Mouse (Mus musculus) layer of hippocampus, postnatal 10 days (tissue): ENCODE measurements at regions not wholly inside any gene's neighbourhood (a gene's known extent, or its start where the extent isn't known, plus 50 kb on each side); places are given as distances from the start of the nearest gene placed in this dataset.

Experiments used
- DNase-seq, 2 experiments: peaks; one replicate each; pipeline ENCODE4 v3.0.0; 2021; ENCODE audit warnings: low spot score in 2 of 2

DNA sequence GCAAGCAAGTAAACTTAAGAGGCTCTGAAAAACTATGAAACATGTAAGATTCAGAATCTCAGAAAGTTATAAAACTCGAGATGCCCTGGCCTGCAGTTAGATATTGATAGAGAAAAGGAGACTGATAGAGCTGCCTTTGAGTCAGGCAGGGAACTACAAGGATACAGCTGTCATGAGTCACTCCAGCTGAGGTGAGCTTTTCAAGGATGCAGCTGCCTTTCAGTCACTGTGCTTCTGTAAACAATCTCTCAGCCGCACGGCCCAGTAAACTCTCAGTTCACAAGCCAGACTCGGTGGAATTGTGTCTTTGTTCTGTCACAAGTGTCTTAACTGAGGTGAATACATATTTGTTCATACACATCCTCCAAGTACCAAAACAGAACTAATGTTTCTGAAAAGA is 334.9 kb upstream of the Rsrc1 start:
- DNase-seq: no peak

DNA sequence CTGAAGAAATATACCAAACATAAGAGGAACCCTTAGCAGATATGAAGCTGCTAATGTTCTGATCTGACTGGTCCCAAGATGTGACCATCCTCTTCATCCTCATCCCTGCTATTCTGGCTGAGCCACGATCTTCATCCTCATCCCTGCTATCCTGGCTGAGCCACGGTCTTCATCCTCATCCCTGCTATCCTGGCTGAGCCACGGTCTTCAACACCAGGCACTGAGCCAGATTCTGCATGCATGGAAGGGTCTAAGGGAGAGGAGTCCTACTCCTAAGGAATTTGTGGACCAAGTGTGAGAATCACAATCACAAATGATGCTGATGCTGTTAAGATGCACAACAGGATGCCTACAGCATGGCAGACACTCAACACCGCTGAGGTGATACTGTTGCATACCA is 331.9 kb upstream of the Rsrc1 start:
- no peak for DNase-seq

DNA sequence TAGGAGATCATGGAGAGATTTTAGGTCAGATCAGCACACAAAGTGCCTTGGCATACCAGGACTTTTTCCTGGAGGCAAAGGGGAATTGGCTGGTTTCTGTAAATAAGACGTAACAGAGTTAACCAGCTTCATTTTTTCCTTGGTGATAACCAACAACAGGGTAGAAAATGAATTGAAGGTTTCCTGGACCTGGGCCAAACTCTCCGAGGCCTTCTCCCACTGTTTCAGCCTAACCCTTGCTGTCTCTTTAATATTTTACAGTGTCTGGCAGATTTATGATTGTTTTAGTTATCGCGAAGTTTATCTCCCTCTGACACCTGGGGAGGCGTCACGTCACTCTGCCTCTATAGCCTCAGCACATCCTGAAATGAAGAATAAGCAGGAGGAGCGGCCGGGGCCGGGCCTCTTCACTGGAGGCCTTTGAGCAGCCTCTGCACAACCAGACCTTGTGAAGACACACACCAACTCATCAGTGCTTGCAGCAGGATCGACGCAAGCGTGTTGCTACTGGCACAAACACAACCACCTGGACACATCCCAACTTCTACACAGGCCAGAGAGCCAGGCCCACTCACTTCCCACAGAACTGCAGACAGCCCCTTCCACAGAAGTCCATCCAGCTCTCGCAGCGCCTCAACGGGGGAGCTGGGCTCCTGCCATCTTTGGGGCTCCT is 331.0 kb upstream of the Rsrc1 start:
- peak; percentile 58 to 61 for DNase-seq

DNA sequence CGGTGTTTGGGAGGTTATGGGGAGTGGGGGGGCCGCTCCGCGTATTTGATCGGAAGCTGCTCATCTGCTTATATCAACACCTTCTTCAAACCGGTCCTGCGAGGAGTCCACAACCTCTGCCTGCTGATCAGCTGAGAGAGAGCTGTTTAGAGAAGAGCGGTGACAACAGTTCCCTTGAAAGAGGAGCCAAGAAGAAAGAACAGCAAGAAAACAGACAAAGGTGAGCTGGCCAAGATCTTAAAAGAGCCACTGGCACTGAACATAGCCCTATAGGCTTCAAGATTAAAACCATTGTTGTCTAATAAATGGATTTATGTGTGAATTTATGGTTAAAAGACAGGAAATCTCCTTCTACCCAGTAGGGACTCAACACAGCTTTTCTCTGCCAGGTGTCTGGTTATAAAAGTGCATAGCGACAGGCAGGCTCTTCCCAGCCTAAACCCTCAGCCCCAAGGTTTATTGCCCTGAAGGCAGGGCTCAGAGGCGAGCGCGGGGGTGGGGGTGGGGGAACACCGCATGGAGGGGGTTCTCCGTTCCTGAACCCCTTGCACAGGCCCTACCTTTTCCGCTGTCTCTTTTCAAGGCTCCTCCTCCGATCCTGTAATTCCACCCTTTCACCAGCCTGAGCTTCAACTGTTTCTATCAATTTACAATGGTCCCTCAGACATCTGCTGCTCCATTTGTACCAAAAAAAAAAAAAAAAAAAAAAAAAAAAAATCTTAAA is 330.3 kb upstream of the Rsrc1 start:
- peak; percentile 10 to 26 for DNase-seq

DNA sequence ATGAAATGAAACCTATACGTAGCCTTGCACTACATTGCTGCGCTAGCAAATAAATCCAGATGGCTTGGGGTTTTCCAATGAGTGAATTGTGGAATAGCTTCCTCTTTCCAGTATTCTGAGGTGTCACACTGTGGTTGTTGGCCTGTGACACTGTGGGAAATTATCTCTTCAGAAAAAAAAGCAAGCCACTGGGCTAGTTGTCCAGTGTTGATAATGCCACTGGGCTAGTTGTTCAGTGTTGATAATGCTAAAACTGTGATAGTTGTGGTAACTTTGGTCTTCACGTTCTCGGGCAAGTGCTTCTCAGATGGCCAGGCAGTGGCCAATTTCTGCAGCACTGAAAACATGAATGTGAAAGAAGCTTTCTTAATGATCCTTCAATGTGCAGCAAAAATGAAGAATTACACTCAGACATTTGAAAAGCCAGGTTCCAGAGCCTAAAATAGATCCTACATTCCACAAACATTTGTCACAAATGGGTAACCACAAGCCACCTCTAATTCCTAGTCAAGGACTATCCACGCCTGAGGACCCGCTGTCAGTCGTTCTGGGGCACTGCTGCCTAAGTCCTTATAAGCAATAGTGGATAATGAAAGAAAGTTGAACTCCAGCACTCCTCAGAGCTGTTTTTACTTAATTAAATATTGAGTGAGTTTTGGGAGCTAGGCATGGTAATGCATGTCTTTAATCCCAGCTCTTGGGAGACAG is 328.9 kb upstream of the Rsrc1 start:
- no peak for DNase-seq

DNA sequence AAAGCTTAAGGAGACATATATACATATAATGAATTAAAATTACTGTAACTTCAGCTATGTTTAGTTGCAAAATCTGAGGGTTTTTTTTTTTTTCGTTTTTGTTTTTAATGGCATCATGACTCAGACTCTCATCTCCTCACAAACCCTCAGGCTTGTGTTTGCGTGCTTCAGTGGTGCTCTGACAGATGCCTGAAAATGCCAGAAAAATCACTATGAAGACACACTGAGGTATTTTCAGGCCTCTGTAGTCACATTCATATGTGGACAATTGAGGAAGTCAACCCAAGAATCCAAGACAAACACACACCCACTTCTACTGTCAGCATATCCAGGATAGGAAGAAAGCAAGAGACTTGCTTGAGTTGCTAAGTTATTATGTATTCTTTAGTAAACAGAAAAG is 327.2 kb upstream of the Rsrc1 start:
- no peak for DNase-seq

DNA sequence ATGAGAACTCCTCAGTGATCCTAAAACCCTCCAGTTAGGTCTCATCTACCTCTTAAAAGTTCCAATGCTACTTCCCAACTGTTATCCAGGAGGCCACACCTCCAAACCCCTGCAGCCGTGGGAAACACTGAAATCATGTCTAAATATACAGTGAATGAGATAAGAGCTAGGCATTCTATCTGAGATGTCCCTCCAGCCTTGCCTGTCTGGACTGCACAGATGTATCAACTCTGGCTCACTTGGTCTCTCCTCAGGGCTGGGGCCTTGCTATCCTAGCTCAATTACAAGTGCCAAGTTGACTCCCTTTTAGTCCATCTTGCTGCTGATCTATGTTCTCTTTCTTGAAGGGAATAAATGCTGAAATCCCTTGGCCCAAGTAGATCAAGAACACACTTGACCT is 326.3 kb upstream of the Rsrc1 start:
- no peak for DNase-seq

DNA sequence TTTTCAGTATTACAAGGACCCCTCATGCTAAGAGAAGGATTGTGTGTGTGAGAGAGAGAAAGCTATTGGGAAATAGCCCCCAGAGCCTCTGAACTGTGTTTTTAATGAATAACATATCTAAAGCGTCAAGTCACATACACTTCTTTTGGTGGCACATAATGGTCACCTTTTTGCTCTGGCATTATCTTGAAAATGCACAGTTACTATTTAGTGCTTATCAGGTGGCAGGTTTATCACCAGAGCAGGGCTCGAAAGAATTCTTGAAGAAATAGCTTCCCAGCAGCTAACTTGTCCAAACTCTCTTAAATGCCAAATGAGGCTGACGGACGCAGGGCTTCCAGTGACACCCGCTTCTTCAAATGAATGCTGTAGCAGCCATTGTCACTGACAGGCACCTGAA is 324.7 kb upstream of the Rsrc1 start:
- no peak for DNase-seq

DNA sequence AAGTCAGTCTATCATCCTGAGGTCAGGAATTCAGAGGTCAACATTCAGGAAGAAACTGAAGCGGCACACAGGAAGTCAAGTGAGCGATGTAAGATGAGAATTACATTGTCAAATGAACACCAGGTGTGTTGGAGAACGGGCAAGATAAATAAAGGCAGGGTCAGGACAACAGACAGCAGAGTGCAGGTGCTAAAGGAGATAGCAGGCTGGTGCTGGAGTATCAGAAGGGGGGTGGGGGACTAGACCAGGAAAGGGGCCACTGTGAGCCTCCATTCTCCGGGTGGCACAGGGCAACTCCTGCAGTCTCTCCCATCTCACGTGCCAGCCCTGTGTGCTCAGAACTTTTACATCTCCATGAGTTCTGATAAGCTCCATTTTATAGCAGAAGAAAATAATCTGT is 320.6 kb upstream of the Rsrc1 start:
- DNase-seq: no peak

DNA sequence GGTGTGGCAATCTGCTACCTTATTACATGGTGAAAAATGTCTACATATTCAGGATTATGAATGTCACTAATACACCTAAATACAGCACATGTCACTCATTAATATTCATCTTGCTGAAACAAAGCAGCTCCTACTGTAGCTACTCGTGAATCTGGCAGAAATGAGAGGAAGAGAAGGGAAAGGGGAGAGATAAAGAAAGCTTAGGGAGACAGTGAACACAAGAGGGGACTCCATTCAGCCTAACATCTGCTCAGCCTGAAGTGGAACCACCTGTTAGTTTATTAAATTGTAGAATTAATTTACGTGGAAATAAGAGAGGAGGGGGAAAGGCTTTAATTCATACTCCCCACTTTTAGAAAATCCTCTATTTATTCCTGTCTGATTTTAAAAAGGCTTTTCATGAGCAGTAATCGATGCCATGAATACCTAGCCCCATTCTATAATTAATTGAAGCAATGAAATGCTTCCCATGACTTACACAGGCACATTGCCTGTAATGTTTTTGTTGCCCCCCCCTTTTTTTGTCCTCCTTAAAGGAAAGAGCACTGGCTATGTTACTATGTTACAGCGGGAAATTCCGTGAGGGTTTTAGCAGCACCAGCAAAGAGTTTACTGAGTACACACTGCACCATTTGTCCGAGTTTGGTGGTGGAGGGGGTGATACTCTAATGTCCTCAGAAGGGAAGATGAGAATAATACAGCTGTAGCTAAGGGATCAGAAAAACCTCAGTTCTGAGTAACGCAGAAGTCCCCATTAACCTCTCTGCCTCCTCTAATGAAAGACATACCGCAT is 319.2 kb upstream of the Rsrc1 start:
- no peak for DNase-seq

DNA sequence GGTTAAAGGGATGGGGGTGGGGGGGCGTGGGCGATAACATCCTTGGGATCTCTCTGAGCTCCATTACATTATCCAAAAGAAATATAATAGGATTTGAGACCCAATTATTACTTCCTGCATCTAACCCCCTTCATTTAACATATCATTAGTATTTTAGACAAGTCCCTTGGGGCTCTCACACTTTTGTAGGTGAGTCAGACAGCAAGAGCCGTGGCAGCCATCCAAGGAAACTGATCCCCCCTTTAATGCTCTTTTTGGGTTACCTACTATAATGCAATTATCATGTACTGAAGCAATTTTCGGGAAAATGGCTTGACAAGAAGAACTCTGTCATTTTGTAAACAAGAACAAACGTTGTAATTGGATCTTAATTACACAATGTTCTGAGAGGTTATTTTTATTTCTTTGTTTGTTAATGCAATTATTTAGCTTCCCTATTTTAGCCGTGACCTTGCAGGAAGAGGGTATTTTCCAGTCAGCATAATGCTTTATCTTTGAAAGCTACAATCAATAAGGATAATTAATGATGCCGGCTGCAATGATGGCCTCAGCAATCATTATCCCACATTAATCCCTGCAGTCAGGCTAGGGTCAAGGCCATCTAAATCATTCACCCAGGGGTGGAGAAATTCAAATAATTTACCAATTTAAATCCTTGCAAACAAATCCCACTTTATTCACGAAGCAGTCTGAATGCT is 297.5 kb upstream of the Rsrc1 start:
- DNase-seq: no peak

DNA sequence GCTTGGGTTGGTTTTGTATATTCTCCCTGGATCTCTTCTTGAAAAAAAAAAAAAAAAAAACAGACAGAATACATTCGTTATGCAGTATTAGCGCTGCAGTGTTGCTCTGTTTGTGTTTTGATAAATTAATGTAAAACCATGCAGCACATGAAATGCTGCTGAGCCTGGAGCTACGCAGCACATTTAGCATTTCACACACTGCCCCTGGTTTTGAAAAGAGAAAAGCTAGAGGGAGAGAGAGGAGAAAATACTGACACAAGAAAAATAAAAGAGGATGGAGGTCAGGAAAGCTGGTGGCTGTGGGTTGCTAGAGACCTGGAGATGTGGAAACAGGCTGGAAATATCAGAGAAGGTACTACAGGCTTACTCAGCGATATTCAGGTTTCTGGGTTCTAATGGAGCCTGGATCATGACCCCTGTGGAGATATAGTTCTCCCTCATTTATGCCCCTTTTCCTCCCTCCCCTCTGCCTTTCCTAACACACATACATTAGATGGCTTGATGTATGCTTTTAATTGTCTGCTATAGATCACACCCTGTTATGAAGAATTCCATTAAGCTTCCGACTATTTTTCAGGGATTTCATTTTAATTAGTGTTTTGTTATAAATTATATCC is 296.8 kb upstream of the Rsrc1 start:
- no peak for DNase-seq

DNA sequence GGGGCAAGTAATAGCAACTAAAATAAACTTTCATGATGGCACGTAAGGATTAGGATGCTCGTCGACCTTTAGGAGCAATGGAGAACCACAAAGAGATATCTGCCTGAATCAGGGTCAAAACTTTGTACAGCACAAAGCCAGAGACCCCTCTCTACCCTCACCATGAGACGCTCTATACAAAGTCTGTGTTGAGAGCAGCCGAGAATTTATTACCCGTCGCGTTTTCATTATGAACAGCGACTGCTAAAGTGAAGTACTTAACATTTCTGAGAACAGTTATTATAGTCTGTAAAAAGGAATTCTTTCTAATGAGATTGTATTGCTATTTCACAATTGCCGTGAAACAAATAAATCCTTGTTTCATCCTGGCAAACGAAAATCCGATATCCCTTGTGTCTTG is 296.1 kb upstream of the Rsrc1 start:
- DNase-seq: no peak

DNA sequence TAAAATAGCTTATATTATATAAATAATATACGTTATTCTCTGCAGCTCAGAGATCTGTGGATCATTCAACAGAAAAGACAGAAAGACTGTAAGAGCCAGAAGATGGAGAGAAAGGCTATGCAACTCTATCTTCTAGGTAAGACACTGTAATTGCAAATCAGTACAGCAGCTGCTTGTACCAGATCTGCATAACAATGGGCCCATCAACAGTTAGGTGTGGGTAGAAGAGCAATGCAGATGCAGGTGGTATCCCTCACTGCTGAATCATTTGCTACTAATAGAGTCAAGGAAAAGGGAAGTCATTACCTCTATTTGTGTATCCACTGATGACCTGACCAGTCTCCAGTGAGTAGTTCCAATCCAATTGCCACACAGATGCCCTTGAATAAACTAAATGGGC is 294.1 kb upstream of the Rsrc1 start:
- DNase-seq: no peak

DNA sequence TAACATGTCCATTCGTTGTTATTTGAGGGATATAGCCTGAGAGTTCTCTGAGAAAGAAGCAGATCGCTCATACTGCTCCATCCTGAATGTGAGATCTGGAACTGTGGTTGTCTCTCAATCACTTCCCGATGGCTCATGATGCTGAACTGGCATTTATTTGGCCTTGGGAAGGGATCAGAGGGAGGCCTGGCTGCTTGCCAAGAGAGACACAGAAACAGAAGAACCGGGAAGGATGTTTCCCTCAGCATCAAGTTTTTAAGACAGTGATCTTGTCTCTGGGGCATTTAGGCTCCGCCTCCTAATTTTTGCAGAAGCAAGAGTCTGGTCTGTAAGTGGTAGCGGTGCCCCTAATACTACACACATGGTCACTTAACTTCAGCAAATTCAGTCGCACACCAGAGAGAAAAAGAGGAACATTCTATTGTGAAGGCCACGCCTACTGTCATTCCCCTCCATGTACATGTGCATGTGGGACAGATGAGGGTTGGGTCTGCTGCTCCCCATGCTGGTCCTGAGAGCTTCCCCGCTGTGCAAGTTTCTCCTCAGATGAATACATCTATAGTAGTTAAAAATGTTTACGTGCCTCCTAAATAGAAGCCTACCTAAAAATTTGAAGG is 290.2 kb upstream of the Rsrc1 start:
- DNase-seq: no peak

DNA sequence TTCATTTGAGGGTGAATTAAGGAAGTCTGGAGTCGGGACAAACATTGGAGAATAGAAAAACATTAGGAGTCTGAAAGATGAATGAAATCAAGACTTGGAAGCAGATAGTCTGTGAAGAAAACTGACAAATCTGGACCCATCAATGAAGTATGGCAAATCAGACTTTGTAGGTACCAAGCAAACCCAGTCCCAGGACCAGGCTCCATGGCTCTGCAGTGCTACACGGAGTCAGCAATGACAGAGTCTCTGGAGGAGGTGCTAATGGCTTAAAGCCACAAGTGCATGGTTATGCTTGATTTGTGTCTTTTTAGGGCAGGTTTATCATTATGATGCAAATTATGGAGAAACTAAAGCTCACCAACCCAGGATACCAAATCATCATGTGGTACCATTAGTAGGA is 286.1 kb upstream of the Rsrc1 start:
- DNase-seq: no peak

DNA sequence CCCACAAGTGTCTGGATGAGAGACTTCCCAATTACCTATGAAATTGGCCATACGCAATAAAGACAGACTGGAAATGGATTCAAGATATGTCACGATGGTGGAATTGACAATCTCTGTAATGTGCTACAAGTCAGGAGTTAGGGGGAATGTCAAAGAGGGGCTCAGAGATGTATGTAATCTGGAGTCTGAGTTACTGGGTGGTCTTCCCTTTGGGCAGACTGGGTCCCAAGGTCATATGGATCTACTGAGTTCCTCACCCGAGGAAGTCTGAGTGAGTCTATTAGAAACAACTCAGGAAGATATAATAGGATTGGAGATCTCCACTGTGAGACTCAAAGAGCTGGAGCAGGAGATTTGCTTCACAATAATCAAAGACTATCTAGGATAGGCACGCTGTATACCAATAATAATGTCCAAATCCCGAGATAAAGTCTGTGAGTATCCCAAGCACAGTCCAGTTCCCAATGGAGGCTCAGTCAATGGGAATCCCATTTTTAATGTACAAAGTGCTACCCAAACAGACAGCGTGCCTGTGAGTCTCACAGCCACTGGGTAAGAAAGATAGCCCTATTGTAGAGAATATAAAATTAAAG is 285.4 kb upstream of the Rsrc1 start:
- DNase-seq: no peak

DNA sequence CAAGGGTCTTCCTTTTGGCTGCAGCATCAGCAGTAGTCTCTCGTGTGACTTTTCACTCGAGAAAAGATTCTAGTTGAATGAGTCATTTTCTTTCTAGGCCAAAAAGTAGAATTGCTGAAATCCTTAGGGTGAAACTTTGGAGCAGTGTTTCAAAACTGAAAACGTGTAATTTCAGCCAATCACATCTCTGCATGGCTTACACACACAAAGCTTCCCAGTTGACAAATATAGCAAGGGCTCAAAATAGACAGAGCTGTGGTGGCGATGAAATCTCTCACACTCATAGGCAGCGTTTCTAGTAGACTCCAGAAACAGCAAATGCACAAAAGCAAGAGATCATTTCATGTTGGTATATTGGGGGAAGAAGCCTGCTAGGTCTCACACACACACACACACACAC is 283.1 kb upstream of the Rsrc1 start:
- no peak for DNase-seq

DNA sequence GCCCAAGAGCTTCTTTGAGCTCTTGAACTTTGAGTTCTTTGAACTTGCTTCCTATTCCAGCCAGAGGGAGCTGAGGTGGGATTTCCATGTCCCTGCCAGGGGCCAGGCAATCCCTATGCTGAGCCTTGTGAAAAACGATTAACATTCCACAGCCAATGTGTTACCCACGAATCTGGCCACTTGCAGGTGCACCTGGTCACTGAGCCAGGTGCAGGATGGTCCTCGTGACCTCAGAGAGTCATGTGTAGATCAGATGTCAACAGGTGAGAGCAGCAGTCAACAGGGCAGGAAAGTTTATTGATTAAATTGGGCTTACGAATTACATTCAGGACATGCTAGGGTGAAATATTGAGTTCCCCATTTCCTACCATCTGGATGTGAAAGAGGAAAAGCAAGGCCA is 275.4 kb upstream of the Rsrc1 start:
- no peak for DNase-seq

DNA sequence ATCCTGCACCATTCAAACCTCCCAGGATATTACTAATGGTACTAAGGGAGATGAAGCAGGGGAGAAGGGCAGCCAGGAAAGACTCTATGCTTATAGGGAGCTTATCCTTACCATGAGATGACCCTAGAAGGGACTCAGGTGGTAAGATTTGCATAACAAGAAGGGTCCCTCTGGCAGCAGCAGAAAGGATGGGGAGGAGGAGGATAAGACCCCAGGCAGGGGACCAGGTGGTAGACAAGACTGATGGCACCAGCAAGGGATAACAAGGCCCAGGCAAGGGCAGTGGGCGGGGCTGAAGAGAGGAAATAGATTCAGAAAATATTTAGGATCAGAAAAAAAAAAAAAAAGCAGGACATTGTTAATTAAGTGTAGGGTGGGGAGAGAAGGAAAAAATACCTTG is 245.7 kb upstream of the Rsrc1 start:
- no peak for DNase-seq
